Mouse (Mus musculus): ENCODE measurements around the gene S100a3.

- TF ChIP-seq CTCF (IDR thresholded peaks at IDR 0.05; ENCODE audit: low read depth): no peak
- TF ChIP-seq EP300 (optimal IDR thresholded peaks at IDR 0.05): no peak
Observed at GRCm38 (mm10) chr3:90582556-90582955, 22.2 kb downstream of the S100a3 start.
